Mouse (Mus musculus): Measurements from ENCODE around the gene 4930556J24Rik. TPM values are rescaled to one million over a fixed set of nuclear protein-coding genes. Genes with fewer than 3 reads are reported as not detected.

4930556J24Rik gene
- total and polyA plus RNA-seq, 2 experiments = 0.09 TPM; not detected in 1

- no peak overlapping the region for H3K27ac ChIP-seq (replicated peaks; ENCODE audit: insufficient read depth, low read depth, low read length)
- H3K79me2 ChIP-seq (ENCODE audit: control insufficient read depth, insufficient read depth, low read length) = peaks cover 12% of the 10 kb centered on the region; the same call in 1 of the 2 replicates
- no peaks in the 10 kb centered on the region for H3K27me3 ChIP-seq (ENCODE audit: control insufficient read depth, insufficient read depth, low read length)
- H3K4me3 ChIP-seq (ENCODE audit: insufficient read depth, low read depth, low read length) = no peak overlapping the region
- DNase-seq (ENCODE audit: extremely low read depth, low read depth, low spot score) = no peak
- peaks cover 38% of the 10 kb centered on the region for H3K36me3 ChIP-seq (ENCODE audit: control insufficient read depth, insufficient read depth, low read length)
- H3K4me1 ChIP-seq (ENCODE audit: control insufficient read depth, insufficient read depth, low read length) = peaks cover 5% of the 10 kb centered on the region
- TF ChIP-seq POLR2A (IDR thresholded peaks at IDR 0.05; ENCODE audit: extremely low read depth, insufficient read depth, low read length) (no peak), CTCF (IDR thresholded peaks at IDR 0.05; ENCODE audit: low read depth, low read length) (peak; percentile 50)
- H3K9ac ChIP-seq (ENCODE audit: low read depth, low read length) = no peak overlapping the region
- 75% methylated on average over 3 of the region's 3 CpGs for WGBS
Measured at GRCm38 (mm10) chr11:3969837-3970236, 6.7 kb downstream of the 4930556J24Rik start.

- no peaks in the 10 kb centered on the region for H3K27me3 ChIP-seq (ENCODE audit: control insufficient read depth, insufficient read depth, low read length)
- peak overlapping the region; percentile 92 for H3K4me3 ChIP-seq (ENCODE audit: insufficient read depth, low read depth, low read length)
- no peak for DNase-seq (ENCODE audit: extremely low read depth, low read depth, low spot score)
- peaks cover 18% of the 10 kb centered on the region; the same call in 1 of the 2 replicates for H3K79me2 ChIP-seq (ENCODE audit: control insufficient read depth, insufficient read depth, low read length)
- H3K36me3 ChIP-seq (ENCODE audit: control insufficient read depth, insufficient read depth, low read length) = peaks cover 6% of the 10 kb centered on the region; the same call in 1 of the 2 replicates
- no peak overlapping the region; the same call in 1 of the 2 replicates for H3K27ac ChIP-seq (replicated peaks; ENCODE audit: insufficient read depth, low read depth, low read length)
- TF ChIP-seq POLR2A (IDR thresholded peaks at IDR 0.05; ENCODE audit: extremely low read depth, insufficient read depth, low read length) (no peak), CTCF (IDR thresholded peaks at IDR 0.05; ENCODE audit: low read depth, low read length) (no peak)
- H3K9ac ChIP-seq (ENCODE audit: low read depth, low read length) = peak overlapping the region; percentile 88
- WGBS = 11% methylated on average over 11 of the region's 11 CpGs
- peaks cover 12% of the 10 kb centered on the region for H3K4me1 ChIP-seq (ENCODE audit: control insufficient read depth, insufficient read depth, low read length)
Measured at GRCm38 (mm10) chr11:3964416-3965172, 12.0 kb downstream of the 4930556J24Rik start.

GRCm38 (mm10) chr11:3963610-3964415 lies 12.8 kb downstream of the 4930556J24Rik start, which contains the start of gene Pes1:
Gene Pes1, plus strand, starts transcription at chr11:3963975.
- under 1% methylated on average over 31 of the region's 31 CpGs for WGBS
- H3K27me3 ChIP-seq (ENCODE audit: control insufficient read depth, insufficient read depth, low read length) = no peaks in the 10 kb centered on the region
- H3K27ac ChIP-seq (replicated peaks; ENCODE audit: insufficient read depth, low read depth, low read length) = peak within 1 kb of the TSS; percentile 67
- H3K4me3 ChIP-seq (ENCODE audit: insufficient read depth, low read depth, low read length) = peak within 1 kb of the TSS; percentile 92
- TF ChIP-seq CTCF (IDR thresholded peaks at IDR 0.05; ENCODE audit: low read depth, low read length) (no peak), POLR2A (IDR thresholded peaks at IDR 0.05; ENCODE audit: extremely low read depth, insufficient read depth, low read length) (0 out of 2 replicates have a peak, but pooled peaks have one; percentile 18)
- peak; percentile 90 for DNase-seq (ENCODE audit: extremely low read depth, low read depth, low spot score)
- H3K79me2 ChIP-seq (ENCODE audit: control insufficient read depth, insufficient read depth, low read length) = peaks cover 18% of the 10 kb centered on the region; the same call in 1 of the 2 replicates
- H3K4me1 ChIP-seq (ENCODE audit: control insufficient read depth, insufficient read depth, low read length) = peaks cover 12% of the 10 kb centered on the region
- peaks cover 2% of the 10 kb centered on the region; the same call in 1 of the 2 replicates for H3K36me3 ChIP-seq (ENCODE audit: control insufficient read depth, insufficient read depth, low read length)
- peak within 1 kb of the TSS; percentile 88 for H3K9ac ChIP-seq (ENCODE audit: low read depth, low read length)

GRCm38 (mm10) chr11:3963155-3963554 lies 13.4 kb downstream of the 4930556J24Rik start:
- 63% methylated on average over 10 of the region's 10 CpGs for WGBS
- H3K4me1 ChIP-seq (ENCODE audit: control insufficient read depth, insufficient read depth, low read length) = peaks cover 12% of the 10 kb centered on the region
- no peak for TF ChIP-seq POLR2A (IDR thresholded peaks at IDR 0.05; ENCODE audit: extremely low read depth, insufficient read depth, low read length)
- no peak for TF ChIP-seq CTCF (IDR thresholded peaks at IDR 0.05; ENCODE audit: low read depth, low read length)

GRCm38 (mm10) chr11:3961761-3962160 lies 14.8 kb downstream of the 4930556J24Rik start:
- peaks cover 12% of the 10 kb centered on the region for H3K4me1 ChIP-seq (ENCODE audit: control insufficient read depth, insufficient read depth, low read length)
- no peak for DNase-seq (ENCODE audit: extremely low read depth, low read depth, low spot score)
- H3K27ac ChIP-seq (replicated peaks; ENCODE audit: insufficient read depth, low read depth, low read length) = no peak overlapping the region
- no peaks in the 10 kb centered on the region for H3K36me3 ChIP-seq (ENCODE audit: control insufficient read depth, insufficient read depth, low read length)
- H3K27me3 ChIP-seq (ENCODE audit: control insufficient read depth, insufficient read depth, low read length) = no peaks in the 10 kb centered on the region
- TF ChIP-seq POLR2A (IDR thresholded peaks at IDR 0.05; ENCODE audit: extremely low read depth, insufficient read depth, low read length) = no peak
- no peak for TF ChIP-seq CTCF (IDR thresholded peaks at IDR 0.05; ENCODE audit: low read depth, low read length)
- H3K4me3 ChIP-seq (ENCODE audit: insufficient read depth, low read depth, low read length) = no peak overlapping the region
- H3K9ac ChIP-seq (ENCODE audit: low read depth, low read length) = no peak overlapping the region
- peaks cover 18% of the 10 kb centered on the region; the same call in 1 of the 2 replicates for H3K79me2 ChIP-seq (ENCODE audit: control insufficient read depth, insufficient read depth, low read length)
- 80% methylated on average over 3 of the region's 3 CpGs for WGBS

More at GRCm38 (mm10) chr11:3963155-3963554, 13.4 kb downstream of the 4930556J24Rik start:
- H3K36me3 ChIP-seq (ENCODE audit: control insufficient read depth, insufficient read depth, low read length) = peaks cover 2% of the 10 kb centered on the region; the same call in 1 of the 2 replicates
- no peaks in the 10 kb centered on the region for H3K27me3 ChIP-seq (ENCODE audit: control insufficient read depth, insufficient read depth, low read length)
- H3K27ac ChIP-seq (replicated peaks; ENCODE audit: insufficient read depth, low read depth, low read length) = peak overlapping the region; percentile 67
- H3K4me3 ChIP-seq (ENCODE audit: insufficient read depth, low read depth, low read length) = peak overlapping the region; percentile 40
- peaks cover 18% of the 10 kb centered on the region; the same call in 1 of the 2 replicates for H3K79me2 ChIP-seq (ENCODE audit: control insufficient read depth, insufficient read depth, low read length)
- H3K9ac ChIP-seq (ENCODE audit: low read depth, low read length) = peak overlapping the region; percentile 40; the same call in 1 of the 2 replicates
- peak; percentile 85 for DNase-seq (ENCODE audit: extremely low read depth, low read depth, low spot score)
